Mouse (Mus musculus) E14TG2a.4 (cell line): Measurements from ENCODE around the gene Rock2.

Experiments
- H3K27me3 ChIP-seq: 2 replicates; pipeline ENCODE4 v1.6.1; 2014; ENCODE audit warnings: low read length, control low read depth; ENCODE audit not compliant: insufficient read depth
- H3K36me3 ChIP-seq: 2 replicates; pipeline ENCODE4 v1.6.1; 2014; ENCODE audit warnings: low read length, control low read depth; ENCODE audit not compliant: insufficient read depth
- H3K4me1 ChIP-seq: replicated peaks from 2 replicates; pipeline ENCODE4 v1.6.1; 2014; ENCODE audit warnings: low read depth, low read length, control low read depth
- H3K4me3 ChIP-seq: replicated peaks from 2 replicates; pipeline ENCODE4 v1.5.1; 2014; ENCODE audit warnings: mild to moderate bottlenecking, low read length
- H3K9me3 ChIP-seq: 2 replicates; pipeline ENCODE4 v1.6.1; 2014; ENCODE audit warnings: low read length, control low read depth
- CTCF ChIP-seq: conservative IDR thresholded peaks from 2 replicates; pipeline ENCODE4 v1.5.1; 2014; ENCODE audit warnings: low read length
- NANOG ChIP-seq: IDR thresholded peaks from 2 replicates; pipeline ENCODE4 v1.6.1; 2014; ENCODE audit warnings: borderline replicate concordance, low read length, mixed read lengths
- POU5F1 ChIP-seq: IDR thresholded peaks from 2 replicates; pipeline ENCODE4 v1.6.1; 2014; ENCODE audit warnings: low read length, borderline replicate concordance

Gene Rock2

DNA sequence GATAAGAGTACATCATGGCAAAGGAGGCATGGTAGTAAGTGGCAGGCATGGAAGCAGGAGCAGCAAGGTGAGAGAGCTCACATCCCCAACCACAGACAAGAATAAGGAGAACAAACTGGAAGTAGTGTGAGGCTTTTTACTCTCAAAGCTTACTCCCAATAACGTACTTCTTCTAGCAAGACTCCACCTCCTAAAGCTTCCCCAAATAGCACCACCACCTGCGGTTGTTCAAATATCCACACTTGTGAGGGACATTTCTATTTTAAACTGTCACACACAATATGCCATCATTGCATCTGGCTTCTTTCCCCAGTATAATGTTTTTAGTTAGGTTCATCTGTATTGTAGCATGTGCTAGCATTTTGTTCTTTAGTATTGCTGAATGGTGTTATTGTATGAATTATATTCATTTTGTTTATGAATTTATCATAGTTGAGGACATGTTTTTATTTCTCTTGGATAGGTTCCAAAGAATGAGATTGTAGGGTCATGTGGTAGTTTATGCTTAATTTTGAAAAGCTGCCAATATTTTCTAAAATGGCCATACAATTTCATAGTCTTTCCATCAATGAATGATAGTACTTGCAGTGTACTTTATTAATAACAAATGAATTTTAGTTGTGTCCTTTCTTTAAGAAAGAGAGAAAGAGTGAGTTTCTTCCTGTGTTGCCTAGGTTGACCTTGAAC is 9.4 kb downstream of the Rock2 start:
- peaks cover 41% of the 10 kb centered on the region for H3K4me1 ChIP-seq
- TF ChIP-seq CTCF (no peak), POU5F1 (no peak), NANOG (no peak)
- no peaks in the 10 kb centered on the region for H3K36me3 ChIP-seq

GRCm38 (mm10) chr12:16907282-16907846 is 12.7 kb downstream of the Rock2 start:
- Histone ChIP-seq H3K36me3 (no peaks in the 10 kb centered on the region), H3K9me3 (no peaks in the 10 kb centered on the region), H3K4me3 (no peak overlapping the region), H3K27me3 (no peaks in the 10 kb centered on the region), H3K4me1 (peaks cover 21% of the 10 kb centered on the region)
- TF ChIP-seq CTCF (no peak), NANOG (no peak), POU5F1 (no peak)

More for the DNA sequence above, 9.4 kb downstream of the Rock2 start:
- no peak overlapping the region for H3K4me3 ChIP-seq
- no peaks in the 10 kb centered on the region for H3K27me3 ChIP-seq
- H3K9me3 ChIP-seq = no peaks in the 10 kb centered on the region

GRCm38 (mm10) chr12:16907953-16908648 is 13.4 kb downstream of the Rock2 start:
- H3K9me3 ChIP-seq = no peaks in the 10 kb centered on the region
- H3K27me3 ChIP-seq = no peaks in the 10 kb centered on the region
- peaks cover 20% of the 10 kb centered on the region for H3K4me1 ChIP-seq
- TF ChIP-seq NANOG (no peak), POU5F1 (no peak), CTCF (peak; percentile 23; the same call in 1 of the 2 replicates)
- H3K36me3 ChIP-seq = no peaks in the 10 kb centered on the region
- H3K4me3 ChIP-seq = no peak overlapping the region

DNA sequence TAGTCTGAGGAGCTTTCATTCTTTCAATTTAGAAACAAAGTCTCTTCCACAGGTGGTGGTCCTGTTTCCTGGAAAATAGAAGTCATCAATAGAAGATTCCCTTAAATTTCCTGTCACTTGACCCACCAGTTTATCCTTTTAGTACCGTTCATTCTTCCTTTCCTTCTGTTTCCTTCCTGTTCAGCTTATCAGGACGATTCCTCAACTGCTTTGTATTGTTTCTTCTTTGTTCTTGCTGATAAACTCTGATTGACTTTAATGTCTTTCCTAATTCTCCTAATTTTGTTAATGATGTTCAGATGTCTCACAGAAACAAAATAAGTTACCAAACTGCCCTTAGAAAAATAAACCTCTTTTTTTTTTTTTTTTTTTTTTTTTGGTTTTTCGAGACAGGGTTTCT is 16.8 kb downstream of the Rock2 start:
- H3K4me3 ChIP-seq = no peak overlapping the region
- TF ChIP-seq NANOG = peak; percentile 36; the same call in 1 of the 2 replicates
- TF ChIP-seq POU5F1 = no peak
- TF ChIP-seq CTCF = no peak

GRCm38 (mm10) chr12:16912600-16912999 is 17.9 kb downstream of the Rock2 start:
- no peaks in the 10 kb centered on the region for H3K36me3 ChIP-seq
- TF ChIP-seq CTCF (no peak), NANOG (no peak), POU5F1 (no peak)
- H3K4me3 ChIP-seq = no peak overlapping the region
- H3K9me3 ChIP-seq = no peaks in the 10 kb centered on the region
- peaks cover 4% of the 10 kb centered on the region for H3K4me1 ChIP-seq
- no peaks in the 10 kb centered on the region for H3K27me3 ChIP-seq

More for the DNA sequence above, 16.8 kb downstream of the Rock2 start:
- Histone ChIP-seq H3K4me1 (peaks cover 7% of the 10 kb centered on the region), H3K36me3 (no peaks in the 10 kb centered on the region), H3K27me3 (no peaks in the 10 kb centered on the region), H3K9me3 (no peaks in the 10 kb centered on the region)

GRCm38 (mm10) chr12:16920186-16920860 is 25.6 kb downstream of the Rock2 start:
- Histone ChIP-seq H3K4me3 (no peak overlapping the region), H3K27me3 (no peaks in the 10 kb centered on the region), H3K4me1 (peaks cover 5% of the 10 kb centered on the region), H3K9me3 (no peaks in the 10 kb centered on the region), H3K36me3 (no peaks in the 10 kb centered on the region)
- TF ChIP-seq NANOG (no peak), CTCF (no peak), POU5F1 (no peak)

DNA sequence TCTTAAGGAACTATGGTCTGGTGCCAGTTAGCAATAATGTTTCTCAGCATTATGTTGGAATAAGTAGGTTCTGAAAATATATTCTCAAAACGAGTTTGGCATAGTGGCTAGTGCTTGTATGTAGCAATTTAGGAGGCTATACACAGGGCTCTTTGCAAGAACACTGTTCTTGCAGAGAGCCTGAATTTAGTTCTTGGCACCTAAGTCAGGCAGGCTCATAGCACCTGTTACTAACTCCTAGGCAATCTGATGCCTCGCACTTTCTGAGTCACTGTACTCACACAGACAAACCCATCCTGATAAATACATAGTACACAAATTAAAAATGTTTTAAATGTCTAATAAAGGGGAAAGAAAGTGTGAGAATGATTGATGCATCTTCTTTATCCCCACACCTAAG is 33.2 kb downstream of the Rock2 start:
- no peaks in the 10 kb centered on the region for H3K27me3 ChIP-seq
- peaks cover 13% of the 10 kb centered on the region for H3K36me3 ChIP-seq
- H3K4me1 ChIP-seq = peaks cover 9% of the 10 kb centered on the region
- H3K4me3 ChIP-seq = no peak overlapping the region
- TF ChIP-seq POU5F1 = no peak
- no peak for TF ChIP-seq CTCF
- no peak for TF ChIP-seq NANOG
- H3K9me3 ChIP-seq = no peaks in the 10 kb centered on the region

- H3K9me3 ChIP-seq = no peaks in the 10 kb centered on the region
Observed at GRCm38 (mm10) chr12:16934423-16934822, 39.7 kb downstream of the Rock2 start.

More at GRCm38 (mm10) chr12:16934423-16934822, 39.7 kb downstream of the Rock2 start:
- Histone ChIP-seq H3K27me3 (no peaks in the 10 kb centered on the region), H3K4me3 (no peak overlapping the region), H3K4me1 (no peaks in the 10 kb centered on the region), H3K36me3 (peaks cover 7% of the 10 kb centered on the region; the same call in 1 of the 2 replicates)
- TF ChIP-seq CTCF (no peak), POU5F1 (no peak), NANOG (no peak)
